Mouse (Mus musculus) 416B (cell line): ENCODE data around the gene Vmn1r67.
A peak's percentile ranks its signal among the peaks of the same experiment; 100 is the strongest.

ENCODE experiments used
- DNase-seq: peaks from one replicate; pipeline ENCODE4 v3.0.0; 2011; ENCODE audit warnings: low read depth

Gene Vmn1r67

GRCm38 (mm10) chr7:10443031-10443430 lies at the start of gene Vmn1r67:
Gene Vmn1r67, plus strand, starts transcription at chr7:10443331.
- DNase-seq, result no peak

- DNase-seq, result no peak
Observed at GRCm38 (mm10) chr7:10458166-10458565, 15.0 kb downstream of the Vmn1r67 start.

- DNase-seq, result no peak
Observed at GRCm38 (mm10) chr7:10479813-10480212, 36.7 kb downstream of the Vmn1r67 start.

GRCm38 (mm10) chr7:10480588-10481233 lies 37.6 kb downstream of the Vmn1r67 start:
- DNase-seq, result no peak

- peak; percentile 81 for DNase-seq
Observed at GRCm38 (mm10) chr7:10494786-10495521, 51.8 kb downstream of the Vmn1r67 start, which contains the start of gene Zik1. Gene Zik1, minus strand, starts transcription at chr7:10495394.

- DNase-seq, result no peak
Observed at GRCm38 (mm10) chr7:10495578-10495977, 52.4 kb downstream of the Vmn1r67 start.
